8 mouse cellular contexts compared by ENCODE assay signal in genomic region chr2:32495185-32495726, GRCm38 (mm10). TPM values are rescaled to one million over a fixed set of nuclear protein-coding genes. Genes with fewer than 3 reads are reported as not detected.
DNase-seq lines count a peak whose midpoint lies in the region; ATAC-seq and TF ChIP-seq lines count a peak whose summit lies in the region.

No protein-coding gene starts in this region.

- peak; percentile 93 to 96 for TF ChIP-seq EP300 in MEL (IDR thresholded peaks at IDR 0.05; ENCODE audit: low read depth in 1 of 2, low read length in 2 of 2)

- DNase-seq in MEL (ENCODE audit: low read depth, low spot score) (peak; percentile 99), adipocyte (ENCODE audit: low spot score) (no peak)
- DNase-seq in kidney, postnatal 36 days: peak; percentile 63 to 65
- DNase-seq in midbrain, embryonic 10.5 days (ENCODE audit: low spot score): no peak
- DNase-seq in embryo, embryonic 11 days: no peak
- no peak for DNase-seq in adrenal gland, postnatal 4 days (ENCODE audit: low spot score in 2 of 2)

- H3K79me2 ChIP-seq in MEL (ENCODE audit: control insufficient read depth, insufficient read depth, low read length, poor library complexity): no peaks in the 10 kb centered on the region; the same call in 1 of the 2 replicates

- H3K9me3 ChIP-seq in MEL (replicated peaks; ENCODE audit: insufficient read depth, low read length): no peaks in the 10 kb centered on the region
- H3K9me3 ChIP-seq in erythroblast, embryonic 14.5 days (ENCODE audit: control insufficient read depth, low read length): peaks cover 7% of the 10 kb centered on the region; the same call in 1 of the 2 replicates
- H3K9me3 ChIP-seq in midbrain, embryonic 10.5 days (replicated peaks): peaks cover 4% of the 10 kb centered on the region

- 87% methylated on average over 20 of the region's 20 CpGs for WGBS in midbrain, embryonic 10.5 days

- TF ChIP-seq CTCF in MEL (IDR thresholded peaks at IDR 0.05 in 2 of 3, conservative IDR thresholded peaks at IDR 0.05 in 1 of 3; ENCODE audit: control insufficient read depth in 1 of 3, insufficient read depth in 1 of 3, low read depth in 2 of 3, low read length in 3 of 3, poor library complexity in 1 of 3, severe bottlenecking in 1 of 3): no peak

- peaks cover 0 to 19% of the 10 kb centered on the region in 2 experiments; a peak in 2 of 4 replicates for H3K36me3 ChIP-seq in MEL (ENCODE audit: control insufficient read depth in 1 of 2, insufficient read depth in 2 of 2, low read length in 2 of 2)
- no peaks in the 10 kb centered on the region for H3K36me3 ChIP-seq in erythroblast, embryonic 14.5 days (ENCODE audit: control insufficient read depth)
- no peaks in the 10 kb centered on the region for H3K36me3 ChIP-seq in midbrain, embryonic 10.5 days

- peak overlapping the region; percentile 49 to 61 for H3K4me3 ChIP-seq in MEL (ENCODE audit: control insufficient read depth in 1 of 2, insufficient read depth in 1 of 2, low read depth in 2 of 2, low read length in 2 of 2)
- H3K4me3 ChIP-seq in erythroblast, embryonic 14.5 days (replicated peaks): peak overlapping the region; percentile 46
- H3K4me3 ChIP-seq in midbrain, embryonic 10.5 days: no peak overlapping the region

- no peaks in the 10 kb centered on the region for H3K27me3 ChIP-seq in MEL (ENCODE audit: control insufficient read depth in 1 of 2, insufficient read depth in 2 of 2, low read length in 2 of 2)
- no peaks in the 10 kb centered on the region for H3K27me3 ChIP-seq in erythroblast, embryonic 14.5 days (ENCODE audit: control insufficient read depth)
- H3K27me3 ChIP-seq in midbrain, embryonic 10.5 days (ENCODE audit: low read depth, poor library complexity, severe bottlenecking): no peaks in the 10 kb centered on the region

- H3K9ac ChIP-seq in MEL (ENCODE audit: control insufficient read depth, low read depth, low read length, poor library complexity, severe bottlenecking): peak overlapping the region; percentile 70

- H3K27ac ChIP-seq in MEL (ENCODE audit: control insufficient read depth, low read depth, low read length): peak overlapping the region; percentile 97
- no peak overlapping the region for H3K27ac ChIP-seq in midbrain, embryonic 10.5 days (replicated peaks)

- peak; percentile 65 for ATAC-seq in monocyte, adult 5-6 weeks (replicated peaks; ENCODE audit: insufficient number of reproducible peaks, low FRiP score, low TSS enrichment, poor library complexity, severe bottlenecking)

- H3K4me1 ChIP-seq in MEL (ENCODE audit: control insufficient read depth in 1 of 2, insufficient read depth in 2 of 2, low read length in 2 of 2): peaks cover 17 to 33% of the 10 kb centered on the region in 2 experiments
- peaks cover 16% of the 10 kb centered on the region for H3K4me1 ChIP-seq in erythroblast, embryonic 14.5 days (ENCODE audit: control insufficient read depth)
- H3K4me1 ChIP-seq in midbrain, embryonic 10.5 days: peaks cover 7% of the 10 kb centered on the region; the same call in 1 of the 2 replicates

- TF ChIP-seq POLR2A in MEL (IDR thresholded peaks at IDR 0.05; ENCODE audit: control insufficient read depth in 1 of 2, insufficient read depth in 1 of 2, low read depth in 1 of 2, low read length in 2 of 2, poor library complexity in 1 of 2): peak in 1 of 2 experiments; percentile 83; a peak in 2 of 4 replicates

- no peak for TF ChIP-seq RAD21 in MEL (IDR thresholded peaks at IDR 0.05; ENCODE audit: low read depth, low read length)

TF ChIP-seq in MEL, 35 proteins besides CTCF, POLR2A, EP300 and RAD21:
- TF ChIP-seq GABPA (IDR thresholded peaks at IDR 0.05; ENCODE audit: low read depth, low read length) (no peak; the same call in 1 of the 2 replicates), HCFC1 (IDR thresholded peaks at IDR 0.05; ENCODE audit: low read depth, low read length) (peak; percentile 69; the same call in 1 of the 2 replicates), POLR2AphosphoS2 (IDR thresholded peaks at IDR 0.05; ENCODE audit: low read length) (peak; percentile 71), KAT2A (conservative IDR thresholded peaks at IDR 0.05; ENCODE audit: low read depth, low read length) (peak; percentile 42; the same call in 1 of the 2 replicates), UBTF (IDR thresholded peaks at IDR 0.05; ENCODE audit: borderline replicate concordance, insufficient read depth, low read depth, low read length) (no peak), ZKSCAN1 (IDR thresholded peaks at IDR 0.05; ENCODE audit: low read depth, low read length) (no peak), TBP (IDR thresholded peaks at IDR 0.05; ENCODE audit: low read depth, low read length) (peak; percentile 85), TCF12 (IDR thresholded peaks at IDR 0.05; ENCODE audit: low read depth, low read length) (peak; percentile 94), SMC3 (IDR thresholded peaks at IDR 0.05; ENCODE audit: low read depth, low read length) (no peak), MAX (IDR thresholded peaks at IDR 0.05; ENCODE audit: low read length) (peak; percentile 95), MEF2A (IDR thresholded peaks at IDR 0.05; ENCODE audit: extremely low read depth, insufficient replicate concordance, low read depth, low read length, poor library complexity, severe bottlenecking) (peak; percentile 64; the same call in 1 of the 2 replicates), MAFK (IDR thresholded peaks at IDR 0.05; ENCODE audit: borderline replicate concordance, low read depth, low read length) (peak; percentile 71), CHD1 (IDR thresholded peaks at IDR 0.05; ENCODE audit: low read depth, low read length) (peak; percentile 89; the same call in 1 of the 2 replicates), CHD2 (IDR thresholded peaks at IDR 0.05; ENCODE audit: low read length) (peak; percentile 66; the same call in 1 of the 2 replicates), TAL1 (IDR thresholded peaks at IDR 0.05; ENCODE audit: low read length) (peak; percentile 89), MYC (IDR thresholded peaks at IDR 0.05; ENCODE audit: low read depth, low read length) (peak; percentile 95), MXI1 (IDR thresholded peaks at IDR 0.05; ENCODE audit: low read depth, low read length) (peak; percentile 91), ETS1 (IDR thresholded peaks at IDR 0.05; ENCODE audit: low read depth, low read length) (peak; percentile 93), SIN3A (IDR thresholded peaks at IDR 0.05; ENCODE audit: low read length) (peak; percentile 95), MYB (IDR thresholded peaks at IDR 0.05; ENCODE audit: low read depth, low read length) (peak; percentile 59), USF1 (IDR thresholded peaks at IDR 0.05; ENCODE audit: low read depth, low read length) (peak; percentile 46), MAZ (IDR thresholded peaks at IDR 0.05; ENCODE audit: low read depth, low read length) (peak; percentile 70), RCOR1 (IDR thresholded peaks at IDR 0.05; ENCODE audit: low read depth, low read length) (peak; percentile 88), E2F4 (IDR thresholded peaks at IDR 0.05; ENCODE audit: borderline replicate concordance, low read depth, low read length) (no peak), ZC3H11A (IDR thresholded peaks at IDR 0.05; ENCODE audit: low read depth, low read length) (no peak; the same call in 1 of the 2 replicates), ELF1 (IDR thresholded peaks at IDR 0.05; ENCODE audit: low read depth, low read length) (peak; percentile 70), NELFE (IDR thresholded peaks at IDR 0.05; ENCODE audit: low read depth, low read length) (peak; percentile 83), JUND (IDR thresholded peaks at IDR 0.05; ENCODE audit: low read depth, low read length) (no peak; the same call in 1 of the 2 replicates), NRF1 (IDR thresholded peaks at IDR 0.05; ENCODE audit: insufficient read depth, low read depth, low read length, poor library complexity, severe bottlenecking) (peak; percentile 95), ZNF384 (IDR thresholded peaks at IDR 0.05; ENCODE audit: low read depth, low read length) (no peak), POLR2AphosphoS5 (IDR thresholded peaks at IDR 0.05; ENCODE audit: borderline replicate concordance, low read depth, low read length) (no peak), ZMIZ1 (IDR thresholded peaks at IDR 0.05; ENCODE audit: low read depth, low read length) (peak; percentile 78; the same call in 1 of the 2 replicates), BHLHE40 (IDR thresholded peaks at IDR 0.05; ENCODE audit: borderline replicate concordance, low read depth, low read length) (peak; percentile 96), GATA1 (IDR thresholded peaks at IDR 0.05; ENCODE audit: low read depth, low read length) (peak; percentile 95)
TF ChIP-seq in MEL: peak in this region for 25.

RNA-seq across cellular contexts. Expression of gene Fam102a, which starts 39.9 kb away (rescaled TPM):
- total RNA-seq in MEL (2012; rRNA removed): 1.5 and 2.4 TPM in 2 replicates
- 1 to 10 TPM in 1 of 2 experiments, not detected in 1; 1.8 TPM for polyA plus RNA-seq in MEL (2012; ENCODE audit: insufficient read depth in 1 of 2, insufficient read length in 2 of 2, low read depth in 1 of 2, low replicate concordance in 2 of 2, missing spikeins in 1 of 2)
- 0.03 and 0.06 TPM in 2 replicates for polyA plus RNA-seq in erythroblast, embryonic 14.5 days (2012)
- total RNA-seq in monocyte, adult 5-6 weeks (2017): 16.5 to 33.7 TPM (median 17.8 TPM) in 3 replicates
- 6.8 and 7.9 TPM in 2 replicates for polyA plus RNA-seq in midbrain, embryonic 10.5 days (2016; fragmentation: Nextera tagmentation; extraction: Ambion mirVana)
- 10 to 100 TPM; 36.6 to 38.0 TPM for total RNA-seq in adrenal gland, postnatal 4 days (2021)

RNA-seq across cellular contexts. Expression of gene Slc25a25, which starts 44.0 kb away (rescaled TPM):
- 28.1 and 32.5 TPM in 2 replicates for total RNA-seq in MEL (2012; rRNA removed)
- polyA plus RNA-seq in MEL (2012; ENCODE audit: insufficient read depth in 1 of 2, insufficient read length in 2 of 2, low read depth in 1 of 2, low replicate concordance in 2 of 2, missing spikeins in 1 of 2): 10 to 100 TPM in 1 of 2 experiments, not detected in 1; 22.3 TPM
- polyA plus RNA-seq in erythroblast, embryonic 14.5 days (2012): 1.9 and 2.0 TPM in 2 replicates
- total RNA-seq in monocyte, adult 5-6 weeks (2017): 27.4 to 47.7 TPM (median 28.0 TPM) in 3 replicates
- polyA plus RNA-seq in midbrain, embryonic 10.5 days (2016; fragmentation: Nextera tagmentation; extraction: Ambion mirVana): 29.2 and 35.7 TPM in 2 replicates
- total RNA-seq in adrenal gland, postnatal 4 days (2021): 10 to 100 TPM; 28.0 to 33.7 TPM

RNA-seq across cellular contexts. Expression of gene Naif1, which starts 45.0 kb away (rescaled TPM):
- total RNA-seq in MEL (2012; rRNA removed): 4.4 and 4.9 TPM in 2 replicates
- polyA plus RNA-seq in MEL (2012; ENCODE audit: insufficient read depth in 1 of 2, insufficient read length in 2 of 2, low read depth in 1 of 2, low replicate concordance in 2 of 2, missing spikeins in 1 of 2): 1 to 10 TPM in 1 of 2 experiments, not detected in 1; 8.5 TPM
- polyA plus RNA-seq in erythroblast, embryonic 14.5 days (2012): 0.26 and 0.29 TPM in 2 replicates
- total RNA-seq in monocyte, adult 5-6 weeks (2017): 4.4 to 6.9 TPM (median 6.5 TPM) in 3 replicates
- 5.9 and 6.4 TPM in 2 replicates for polyA plus RNA-seq in midbrain, embryonic 10.5 days (2016; fragmentation: Nextera tagmentation; extraction: Ambion mirVana)
- 1 to 10 TPM; 4.1 to 4.2 TPM for total RNA-seq in adrenal gland, postnatal 4 days (2021)

Comparison
In these comparisons a context has a peak if more than half of its experiments do, and no peak if none do; other contexts are left out.
1. DNase-seq: peak in MEL (single experiment) and kidney, postnatal 36 days (2 of 2); none in midbrain, embryonic 10.5 days (single experiment), adipocyte (single experiment), embryo, embryonic 11 days (single experiment) and adrenal gland, postnatal 4 days (0 of 2).